In the genomic region with DNA sequence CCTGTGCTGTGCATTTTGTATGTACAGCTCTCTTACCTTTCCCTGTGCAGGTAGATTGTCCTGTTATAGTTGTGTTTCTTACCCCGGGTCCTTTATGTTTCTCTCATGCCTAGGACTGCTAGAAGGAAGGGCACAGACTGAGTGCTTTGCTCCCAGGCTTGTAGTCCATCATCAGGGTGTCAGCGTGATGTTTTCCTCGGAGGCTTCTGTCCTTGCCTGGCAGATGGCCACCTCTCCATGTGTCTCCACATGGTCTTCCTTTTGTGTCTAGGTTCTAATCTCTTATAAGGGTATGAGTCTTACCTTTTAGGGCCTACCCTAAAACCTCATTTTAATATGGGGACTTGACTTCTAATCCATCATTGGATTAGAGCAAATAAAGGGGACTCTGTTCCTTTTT, we compare ENCODE assay signal across 17 mouse cellular contexts. TPM values are rescaled to one million over a fixed set of nuclear protein-coding genes. Genes with fewer than 3 reads are reported as not detected.
DNase-seq lines count a peak whose midpoint lies in the region; ATAC-seq and TF ChIP-seq lines count a peak whose summit lies in the region.
"Had no signal": no experiment of that assay in that cellular context is flagged by ENCODE, and none has a peak within 500 bp of the region (broad histone marks: within the 10 kb centered on the region; RNA-seq: fewer than 3 reads in every experiment).

No protein-coding gene starts in this region.

- no peak for TF ChIP-seq EP300 in liver, postnatal 0 days (IDR thresholded peaks at IDR 0.05; ENCODE audit: low read depth)

- 47% methylated on average over 3 of the region's 3 CpGs for WGBS in heart, embryonic 13.5 days
- WGBS in heart, embryonic 12.5 days: 53% methylated on average over 3 of the region's 3 CpGs
- WGBS in midbrain, embryonic 10.5 days: 76% methylated on average over 3 of the region's 3 CpGs
- 64% methylated on average over 3 of the region's 3 CpGs for WGBS in midbrain, embryonic 16.5 days
- WGBS in liver, postnatal 0 days (ENCODE audit: insufficient replicate concordance): 67% methylated on average over 3 of the region's 3 CpGs

- no peaks in the 10 kb centered on the region for H3K27me3 ChIP-seq in heart, embryonic 13.5 days (replicated peaks)
- no peaks in the 10 kb centered on the region for H3K27me3 ChIP-seq in heart, embryonic 12.5 days (replicated peaks)
- H3K27me3 ChIP-seq in midbrain, embryonic 10.5 days (ENCODE audit: low read depth, poor library complexity, severe bottlenecking): no peaks in the 10 kb centered on the region
- H3K27me3 ChIP-seq in midbrain, embryonic 16.5 days (ENCODE audit: control insufficient read depth, insufficient read depth, low read depth, low read length): no peaks in the 10 kb centered on the region
- no peaks in the 10 kb centered on the region for H3K27me3 ChIP-seq in liver, postnatal 0 days (ENCODE audit: insufficient read depth, low read length)
- H3K27me3 ChIP-seq: embryonic facial prominence, embryonic 15.5 days; limb, embryonic 13.5 days; midbrain, embryonic 13.5 days had no signal

- no peaks in the 10 kb centered on the region for H3K36me3 ChIP-seq in heart, embryonic 13.5 days
- H3K36me3 ChIP-seq in heart, embryonic 12.5 days: no peaks in the 10 kb centered on the region
- H3K36me3 ChIP-seq in midbrain, embryonic 10.5 days: peaks cover 7% of the 10 kb centered on the region; the same call in 1 of the 2 replicates
- H3K36me3 ChIP-seq in midbrain, embryonic 16.5 days (ENCODE audit: control insufficient read depth, insufficient read depth, low read length): no peaks in the 10 kb centered on the region
- H3K36me3 ChIP-seq in liver, postnatal 0 days (replicated peaks; ENCODE audit: insufficient read depth, low read length): no peaks in the 10 kb centered on the region
- H3K36me3 ChIP-seq: embryonic facial prominence, embryonic 15.5 days; limb, embryonic 13.5 days; midbrain, embryonic 13.5 days had no signal

- TF ChIP-seq CTCF in liver, postnatal 0 days (IDR thresholded peaks at IDR 0.05; ENCODE audit: low read depth): no peak

- 0 out of 2 replicates have a peak overlapping the region, but pooled peaks have one; percentile 5 for H3K9ac ChIP-seq in heart, embryonic 13.5 days
- H3K9ac ChIP-seq in heart, embryonic 12.5 days: no peak overlapping the region
- no peak overlapping the region for H3K9ac ChIP-seq in midbrain, embryonic 16.5 days (ENCODE audit: low read depth, low read length)
- H3K9ac ChIP-seq in liver, postnatal 0 days (replicated peaks): no peak overlapping the region
- H3K9ac ChIP-seq: embryonic facial prominence, embryonic 15.5 days; limb, embryonic 13.5 days; midbrain, embryonic 13.5 days had no signal

- no peaks in the 10 kb centered on the region for H3K9me3 ChIP-seq in heart, embryonic 13.5 days
- no peaks in the 10 kb centered on the region for H3K9me3 ChIP-seq in heart, embryonic 12.5 days (replicated peaks)
- no peaks in the 10 kb centered on the region for H3K9me3 ChIP-seq in midbrain, embryonic 10.5 days (replicated peaks)
- H3K9me3 ChIP-seq in midbrain, embryonic 16.5 days (replicated peaks; ENCODE audit: control insufficient read depth, low read length, poor library complexity, severe bottlenecking): no peaks in the 10 kb centered on the region
- H3K9me3 ChIP-seq in liver, postnatal 0 days (ENCODE audit: low read length): no peaks in the 10 kb centered on the region
- H3K9me3 ChIP-seq: embryonic facial prominence, embryonic 15.5 days; limb, embryonic 13.5 days; midbrain, embryonic 13.5 days had no signal

- no peak overlapping the region for H3K4me2 ChIP-seq in heart, embryonic 13.5 days
- no peak overlapping the region for H3K4me2 ChIP-seq in heart, embryonic 12.5 days
- H3K4me2 ChIP-seq in midbrain, embryonic 16.5 days (ENCODE audit: low read length): no peak overlapping the region
- H3K4me2 ChIP-seq in liver, postnatal 0 days (ENCODE audit: low read depth, low read length): no peak overlapping the region
- H3K4me2 ChIP-seq: embryonic facial prominence, embryonic 15.5 days; limb, embryonic 13.5 days; midbrain, embryonic 13.5 days had no signal

- ATAC-seq in heart, embryonic 13.5 days (ENCODE audit: extremely low read depth, insufficient number of reproducible peaks, low FRiP score, low TSS enrichment): peak; percentile 33; the same call in 1 of the 2 replicates
- ATAC-seq in heart, embryonic 12.5 days (ENCODE audit: insufficient number of reproducible peaks, low FRiP score): no peak
- ATAC-seq in midbrain, embryonic 16.5 days: no peak
- ATAC-seq in liver, postnatal 0 days: no peak
- ATAC-seq: activated CD4-positive, CD25-positive, alpha-beta regulatory T cell, adult 4 months; CD4-positive, CD25-positive, alpha-beta regulatory T cell, adult 4 months; intestine, postnatal 0 days; midbrain, embryonic 13.5 days had no signal

- peaks cover 61% of the 10 kb centered on the region for H3K4me1 ChIP-seq in heart, embryonic 13.5 days
- H3K4me1 ChIP-seq in heart, embryonic 12.5 days (replicated peaks): peaks cover 63% of the 10 kb centered on the region
- peaks cover 50% of the 10 kb centered on the region for H3K4me1 ChIP-seq in midbrain, embryonic 10.5 days
- H3K4me1 ChIP-seq in midbrain, embryonic 16.5 days (ENCODE audit: control insufficient read depth, insufficient read depth, low read length): peaks cover 38% of the 10 kb centered on the region
- H3K4me1 ChIP-seq in liver, postnatal 0 days (ENCODE audit: insufficient read depth): peaks cover 36% of the 10 kb centered on the region

- DNase-seq in midbrain, embryonic 10.5 days (ENCODE audit: low spot score): no peak
- peak; percentile 58 to 66 for DNase-seq in cerebellum, postnatal 14 days
- DNase-seq in liver, postnatal 0 days: no peak
- DNase-seq in ovary, postnatal 10 days (ENCODE audit: low spot score): no peak
- no peak for DNase-seq in spleen, postnatal 36 days (ENCODE audit: low spot score in 2 of 2)
- DNase-seq: heart, postnatal 10 days; kidney, postnatal 25 days; layer of hippocampus, postnatal 36 days had no signal

- H3K4me3 ChIP-seq in heart, embryonic 13.5 days: no peak overlapping the region
- no peak overlapping the region for H3K4me3 ChIP-seq in heart, embryonic 12.5 days
- H3K4me3 ChIP-seq in midbrain, embryonic 10.5 days: no peak overlapping the region
- H3K4me3 ChIP-seq in midbrain, embryonic 16.5 days (ENCODE audit: low read depth, low read length): no peak overlapping the region
- H3K4me3 ChIP-seq in liver, postnatal 0 days (ENCODE audit: low read depth, low read length): no peak overlapping the region
- H3K4me3 ChIP-seq: embryonic facial prominence, embryonic 15.5 days; limb, embryonic 13.5 days; midbrain, embryonic 13.5 days had no signal

- no peak overlapping the region for H3K27ac ChIP-seq in heart, embryonic 13.5 days (replicated peaks)
- H3K27ac ChIP-seq in heart, embryonic 12.5 days (ENCODE audit: poor library complexity, severe bottlenecking): no peak overlapping the region
- H3K27ac ChIP-seq in midbrain, embryonic 10.5 days (replicated peaks): 0 out of 2 replicates have a peak overlapping the region, but pooled peaks have one; percentile 55
- H3K27ac ChIP-seq in midbrain, embryonic 16.5 days (ENCODE audit: low read length): no peak overlapping the region
- H3K27ac ChIP-seq in liver, postnatal 0 days (ENCODE audit: low read depth): peak overlapping the region; percentile 39; the same call in 1 of the 2 replicates
- H3K27ac ChIP-seq: embryonic facial prominence, embryonic 15.5 days; limb, embryonic 13.5 days; midbrain, embryonic 13.5 days had no signal

RNA-seq across cellular contexts. Expression of a gene that starts 31.7 kb away (rescaled TPM):
- 19.7 and 20.1 TPM in 2 replicates for polyA plus RNA-seq in heart, embryonic 13.5 days (2015; fragmentation: Nextera tagmentation; extraction: Ambion mirVana)
- polyA plus RNA-seq in heart, embryonic 12.5 days (2016; fragmentation: Nextera tagmentation; extraction: Ambion mirVana): 33.1 and 35.1 TPM in 2 replicates
- polyA plus RNA-seq in midbrain, embryonic 10.5 days (2016; fragmentation: Nextera tagmentation; extraction: Ambion mirVana): 28.1 and 32.2 TPM in 2 replicates
- 73.2 and 73.4 TPM in 2 replicates for polyA plus RNA-seq in midbrain, embryonic 16.5 days (2015; fragmentation: Nextera tagmentation; extraction: Ambion mirVana)
- polyA plus RNA-seq in liver, postnatal 0 days (2015; fragmentation: Nextera tagmentation; extraction: Ambion mirVana): 6.3 and 7.2 TPM in 2 replicates

RNA-seq across cellular contexts. Expression of a gene that starts 45.7 kb away (rescaled TPM):
- 3.6 and 4.3 TPM in 2 replicates for polyA plus RNA-seq in heart, embryonic 13.5 days (2015; fragmentation: Nextera tagmentation; extraction: Ambion mirVana)
- 4.7 and 4.9 TPM in 2 replicates for polyA plus RNA-seq in heart, embryonic 12.5 days (2016; fragmentation: Nextera tagmentation; extraction: Ambion mirVana)
- polyA plus RNA-seq in midbrain, embryonic 10.5 days (2016; fragmentation: Nextera tagmentation; extraction: Ambion mirVana): 4.2 and 4.8 TPM in 2 replicates
- 8.0 and 9.1 TPM in 2 replicates for polyA plus RNA-seq in midbrain, embryonic 16.5 days (2015; fragmentation: Nextera tagmentation; extraction: Ambion mirVana)
- polyA plus RNA-seq in liver, postnatal 0 days (2015; fragmentation: Nextera tagmentation; extraction: Ambion mirVana): 0.77 and 0.92 TPM in 2 replicates

Comparison
In these comparisons a context has a peak if more than half of its experiments do, and no peak if none do; other contexts are left out.
1. H3K27ac ChIP-seq: peak in midbrain, embryonic 10.5 days (single experiment) and liver, postnatal 0 days (single experiment); none in heart, embryonic 13.5 days (single experiment), heart, embryonic 12.5 days (single experiment) and midbrain, embryonic 16.5 days (single experiment).
2. DNase-seq: peak in cerebellum, postnatal 14 days (2 of 2); none in midbrain, embryonic 10.5 days (single experiment), liver, postnatal 0 days (single experiment), ovary, postnatal 10 days (single experiment) and spleen, postnatal 36 days (0 of 2).